Mouse (Mus musculus): ENCODE data around the gene Ifne. TPM values are rescaled to one million over a fixed set of nuclear protein-coding genes. Genes with fewer than 3 reads are reported as not detected.
A peak's percentile ranks its signal among the peaks of the same experiment; 100 is the strongest.

Gene Ifne
- polyA plus RNA-seq, 1 experiment from 2014 or later = not detected

MicroRNAs within 50 kb of the gene (microRNA counts, 519-probe panel; counts per million panel counts)
- microRNA mmu-miR-31 = 2,862 counts per million, percentile 22 among the panel's probes with 10 or more counts

Small RNAs within 50 kb of the gene (microRNA-seq; reads per million reads assigned to microRNA genes)
- 111 reads per million, percentile 50 among the genes with 10 or more reads in this experiment for gene Mir31

Other genes starting within 250 kb of the Ifne start
- not detected in 2 replicates for gene C87499, start 245.8 kb downstream of the Ifne start, polyA plus RNA-seq (2016; fragmentation: Nextera tagmentation; extraction: Ambion mirVana)
- not detected in 2 replicates for gene Ifna13, start 235.7 kb downstream of the Ifne start, polyA plus RNA-seq (2016; fragmentation: Nextera tagmentation; extraction: Ambion mirVana)
- not detected in 2 replicates for gene Ifna16, start 203.3 kb downstream of the Ifne start, polyA plus RNA-seq (2016; fragmentation: Nextera tagmentation; extraction: Ambion mirVana)
- gene Ifna2, start 196.3 kb downstream of the Ifne start, polyA plus RNA-seq (2016; fragmentation: Nextera tagmentation; extraction: Ambion mirVana) = not detected in 2 replicates
- gene Ifnab, start 188.8 kb downstream of the Ifne start, polyA plus RNA-seq (2016; fragmentation: Nextera tagmentation; extraction: Ambion mirVana) = not detected in 2 replicates
- gene Gm26566, start 158.4 kb downstream of the Ifne start, polyA plus RNA-seq (2016; fragmentation: Nextera tagmentation; extraction: Ambion mirVana) = 1.6 and 2.4 TPM in 2 replicates
- 142 and 149 TPM in 2 replicates for gene Klhl9, start 157.7 kb downstream of the Ifne start, polyA plus RNA-seq (2016; fragmentation: Nextera tagmentation; extraction: Ambion mirVana)
- not detected in 2 replicates for gene Gm13271, start 125.3 kb downstream of the Ifne start, polyA plus RNA-seq (2016; fragmentation: Nextera tagmentation; extraction: Ambion mirVana)
- gene Gm13283, start 120.1 kb downstream of the Ifne start, polyA plus RNA-seq (2016; fragmentation: Nextera tagmentation; extraction: Ambion mirVana) = 0.15 and 0.18 TPM in 2 replicates
- 0.55 TPM in 1 of 2 replicates, not detected in the other for gene Gm13290, start 106.4 kb downstream of the Ifne start, polyA plus RNA-seq (2016; fragmentation: Nextera tagmentation; extraction: Ambion mirVana)
- not detected in 2 replicates for gene Gm13289, start 103.3 kb downstream of the Ifne start, polyA plus RNA-seq (2016; fragmentation: Nextera tagmentation; extraction: Ambion mirVana)
- gene Gm13272, start 100.4 kb downstream of the Ifne start, polyA plus RNA-seq (2016; fragmentation: Nextera tagmentation; extraction: Ambion mirVana) = not detected in 2 replicates
- gene Ifnz, start 98.1 kb downstream of the Ifne start, polyA plus RNA-seq (2016; fragmentation: Nextera tagmentation; extraction: Ambion mirVana) = not detected in 2 replicates
- not detected in 2 replicates for gene Gm13276, start 94.5 kb downstream of the Ifne start, polyA plus RNA-seq (2016; fragmentation: Nextera tagmentation; extraction: Ambion mirVana)
- gene Gm13277, start 91.6 kb downstream of the Ifne start, polyA plus RNA-seq (2016; fragmentation: Nextera tagmentation; extraction: Ambion mirVana) = not detected in 2 replicates
- gene Gm13278, start 88.7 kb downstream of the Ifne start, polyA plus RNA-seq (2016; fragmentation: Nextera tagmentation; extraction: Ambion mirVana) = not detected in 2 replicates
- not detected in 2 replicates for gene Gm13275, start 85.7 kb downstream of the Ifne start, polyA plus RNA-seq (2016; fragmentation: Nextera tagmentation; extraction: Ambion mirVana)
- not detected in 2 replicates for gene Gm13279, start 82.8 kb downstream of the Ifne start, polyA plus RNA-seq (2016; fragmentation: Nextera tagmentation; extraction: Ambion mirVana)
- gene Gm13285, start 80.5 kb downstream of the Ifne start, polyA plus RNA-seq (2016; fragmentation: Nextera tagmentation; extraction: Ambion mirVana) = 0.29 TPM in 1 of 2 replicates, not detected in the other
- not detected in 2 replicates for gene Gm13287, start 76.9 kb downstream of the Ifne start, polyA plus RNA-seq (2016; fragmentation: Nextera tagmentation; extraction: Ambion mirVana)
- 0.15 TPM in 1 of 2 replicates, not detected in the other for gene Gm13288, start 74.7 kb downstream of the Ifne start, polyA plus RNA-seq (2016; fragmentation: Nextera tagmentation; extraction: Ambion mirVana)
- not detected in 2 replicates for gene Ifna7, start 64.0 kb downstream of the Ifne start, polyA plus RNA-seq (2016; fragmentation: Nextera tagmentation; extraction: Ambion mirVana)
- not detected in 2 replicates for gene Ifna11, start 60.2 kb downstream of the Ifne start, polyA plus RNA-seq (2016; fragmentation: Nextera tagmentation; extraction: Ambion mirVana)
- gene Ifna6, start 52.8 kb downstream of the Ifne start, polyA plus RNA-seq (2016; fragmentation: Nextera tagmentation; extraction: Ambion mirVana) = not detected in 2 replicates
- gene Ifna5, start 44.7 kb downstream of the Ifne start, polyA plus RNA-seq (2016; fragmentation: Nextera tagmentation; extraction: Ambion mirVana) = not detected in 2 replicates
- gene Ifna4, start 38.3 kb downstream of the Ifne start, polyA plus RNA-seq (2016; fragmentation: Nextera tagmentation; extraction: Ambion mirVana) = not detected in 2 replicates
- gene Ifna1, start 30.1 kb downstream of the Ifne start, polyA plus RNA-seq (2016; fragmentation: Nextera tagmentation; extraction: Ambion mirVana) = not detected in 2 replicates